Mouse (Mus musculus) CH12.LX (cell line): Measurements from ENCODE around the gene Gm17490. TPM values are rescaled to one million over a fixed set of nuclear protein-coding genes. Genes with fewer than 3 reads are reported as not detected.

Source experiments
- DNase-seq: peaks from one replicate; pipeline ENCODE4 v3.0.0-alpha.2; 2013; ENCODE audit errors: extremely low read depth
- H3K27ac ChIP-seq: 2 replicates; pipeline ENCODE4 v1.5.1; 2012; ENCODE audit warnings: low read depth, mild to moderate bottlenecking, control low read depth, moderate library complexity; ENCODE audit not compliant: insufficient read depth
- H3K27me3 ChIP-seq: replicated peaks from 2 replicates; pipeline ENCODE3; 2012; ENCODE audit warnings: inconsistent platforms
- H3K36me3 ChIP-seq, 2 experiments: replicated peaks in 1 of 2; 2 replicates each; pipeline versions ENCODE3 to v1.6.1; 2012; ENCODE audit warnings: inconsistent platforms in 1 of 2, low read length in 1 of 2, mild to moderate bottlenecking in 1 of 2, mixed read lengths in 1 of 2, moderate library complexity in 1 of 2; ENCODE audit not compliant: control insufficient read depth in 1 of 2, insufficient read depth in 1 of 2
- H3K4me1 ChIP-seq, 2 experiments: 2 replicates each; pipeline ENCODE4 v1.6.1; 2012; ENCODE audit warnings: inconsistent platforms in 1 of 2, moderate library complexity in 1 of 2; ENCODE audit not compliant: insufficient read depth in 2 of 2, control insufficient read depth in 1 of 2
- H3K4me2 ChIP-seq: 2 replicates; pipeline ENCODE4 v1.6.1; 2012; ENCODE audit warnings: low read depth, mild to moderate bottlenecking, control low read depth; ENCODE audit not compliant: poor library complexity, insufficient read depth, severe bottlenecking
- H3K4me3 ChIP-seq, 3 experiments: fragments of 150-350 bp in 1 of 3; sonication (generic) in 1 of 3; replicated peaks in 1 of 3; 2 replicates each; pipeline versions ENCODE3 to v1.5.1; 2011 to 2012; ENCODE audit warnings: low read depth in 2 of 3, low read length in 2 of 3, mild to moderate bottlenecking in 2 of 3, moderate library complexity in 2 of 3, control low read depth in 1 of 3, improper control_type of control experiment in 1 of 3, inconsistent platforms in 1 of 3, mixed read lengths in 1 of 3; ENCODE audit not compliant: poor library complexity in 1 of 3
- H3K79me2 ChIP-seq: replicated peaks from 2 replicates; pipeline ENCODE4 v1.6.1; 2012; ENCODE audit warnings: mild to moderate bottlenecking, moderate library complexity; ENCODE audit not compliant: control insufficient read depth, poor library complexity, insufficient read depth, severe bottlenecking; ENCODE audit errors: extremely low read depth
- H3K9ac ChIP-seq: 2 replicates; pipeline ENCODE4 v1.6.1; 2012; ENCODE audit warnings: low read depth, mild to moderate bottlenecking, control low read depth, moderate library complexity; ENCODE audit not compliant: insufficient read depth
- H3K9me3 ChIP-seq: replicated peaks from 2 replicates; pipeline ENCODE3; 2012; ENCODE audit warnings: low read length, inconsistent platforms, mixed read lengths
- BHLHE40 ChIP-seq: IDR thresholded peaks from 2 replicates; pipeline ENCODE4 v1.6.1; 2011; ENCODE audit warnings: mild to moderate bottlenecking, low read depth, low read length, improper control_type of control experiment
- CHD2 ChIP-seq: IDR thresholded peaks from 2 replicates; pipeline ENCODE4 v1.6.1; 2011; ENCODE audit warnings: low read length, improper control_type of control experiment
- CTCF ChIP-seq, 2 experiments: IDR thresholded peaks in 1 of 2; conservative IDR thresholded peaks in 1 of 2; 2 replicates each; pipeline ENCODE4 v1.5.1; 2011 to 2012; ENCODE audit warnings: low read depth in 2 of 2, low read length in 2 of 2, improper control_type of control experiment in 1 of 2, inconsistent platforms in 1 of 2, mild to moderate bottlenecking in 1 of 2, moderate library complexity in 1 of 2
- ELF1 ChIP-seq: IDR thresholded peaks from 2 replicates; pipeline ENCODE4 v1.6.1; 2014; ENCODE audit warnings: low read depth, mild to moderate bottlenecking, inconsistent platforms, low read length, improper control_type of control experiment
- EP300 ChIP-seq: IDR thresholded peaks from 2 replicates; pipeline ENCODE4 v1.6.1; 2011; ENCODE audit warnings: low read length, improper control_type of control experiment
- ETS1 ChIP-seq: conservative IDR thresholded peaks from 2 replicates; pipeline ENCODE4 v1.6.1; 2012; ENCODE audit warnings: low read depth, mild to moderate bottlenecking, inconsistent platforms, low read length, improper control_type of control experiment, moderate library complexity
- GABPA ChIP-seq: IDR thresholded peaks from 2 replicates; pipeline ENCODE4 v1.6.1; 2012; ENCODE audit warnings: low read depth, low read length, improper control_type of control experiment, inconsistent platforms; ENCODE audit not compliant: insufficient replicate concordance
- HCFC1 ChIP-seq: IDR thresholded peaks from 2 replicates; pipeline ENCODE4 v1.6.1; 2012; ENCODE audit warnings: low read depth, mild to moderate bottlenecking, inconsistent platforms, low read length, improper control_type of control experiment
- IRF4 ChIP-seq: IDR thresholded peaks from 2 replicates; pipeline ENCODE4 v1.6.1; 2014; ENCODE audit warnings: low read depth, mild to moderate bottlenecking, inconsistent platforms, low read length, improper control_type of control experiment
- JUN ChIP-seq: IDR thresholded peaks from 2 replicates; pipeline ENCODE4 v1.6.1; 2011; ENCODE audit warnings: low read depth, mild to moderate bottlenecking, low read length, improper control_type of control experiment, moderate library complexity; ENCODE audit not compliant: insufficient read depth
- JUND ChIP-seq: conservative IDR thresholded peaks from 2 replicates; pipeline ENCODE4 v1.6.1; 2011; ENCODE audit warnings: low read depth, low read length, improper control_type of control experiment
- KAT2A ChIP-seq: IDR thresholded peaks from 2 replicates; pipeline ENCODE4 v1.6.1; 2012; ENCODE audit warnings: low read length, improper control_type of control experiment, inconsistent platforms; ENCODE audit not compliant: insufficient replicate concordance
- MAFK ChIP-seq: IDR thresholded peaks from 2 replicates; pipeline ENCODE4 v1.6.1; 2011; ENCODE audit warnings: low read length, improper control_type of control experiment; ENCODE audit not compliant: insufficient replicate concordance
- MAX ChIP-seq: IDR thresholded peaks from 2 replicates; pipeline ENCODE4 v1.6.1; 2011; ENCODE audit warnings: low read length, improper control_type of control experiment
- MEF2A ChIP-seq: IDR thresholded peaks from 2 replicates; pipeline ENCODE4 v1.6.1; 2014; ENCODE audit warnings: low read depth, mild to moderate bottlenecking, inconsistent platforms, low read length, improper control_type of control experiment, borderline replicate concordance
- MXI1 ChIP-seq: IDR thresholded peaks from 2 replicates; pipeline ENCODE4 v1.6.1; 2011; ENCODE audit warnings: mild to moderate bottlenecking, low read depth, low read length, improper control_type of control experiment
- MYC ChIP-seq: IDR thresholded peaks from 2 replicates; pipeline ENCODE4 v1.6.1; 2011; ENCODE audit warnings: low read depth, mild to moderate bottlenecking, improper control_type of control experiment, low read length
- NRF1 ChIP-seq: IDR thresholded peaks from 2 replicates; pipeline ENCODE4 v1.6.1; 2014; ENCODE audit warnings: low read depth, mild to moderate bottlenecking, inconsistent platforms, low read length, improper control_type of control experiment, moderate library complexity
- POLR2A ChIP-seq: IDR thresholded peaks from 2 replicates; pipeline ENCODE4 v1.6.1; 2011; ENCODE audit warnings: low read depth, mild to moderate bottlenecking, improper control_type of control experiment, low read length
- POLR2AphosphoS2 ChIP-seq: IDR thresholded peaks from 2 replicates; pipeline ENCODE4 v1.6.1; 2011; ENCODE audit warnings: low read depth, low read length, improper control_type of control experiment
- RAD21 ChIP-seq: IDR thresholded peaks from 2 replicates; pipeline ENCODE4 v1.6.1; 2011; ENCODE audit warnings: low read depth, mild to moderate bottlenecking, low read length, improper control_type of control experiment, moderate library complexity
- RCOR1 ChIP-seq: conservative IDR thresholded peaks from 2 replicates; pipeline ENCODE4 v1.6.1; 2012; ENCODE audit warnings: low read depth, mild to moderate bottlenecking, inconsistent platforms, low read length, improper control_type of control experiment
- SIN3A ChIP-seq: IDR thresholded peaks from 2 replicates; pipeline ENCODE4 v1.6.1; 2012; ENCODE audit warnings: low read length, improper control_type of control experiment, inconsistent platforms
- SMC3 ChIP-seq: IDR thresholded peaks from 2 replicates; pipeline ENCODE4 v1.6.1; 2011; ENCODE audit warnings: low read depth, low read length, improper control_type of control experiment
- TBP ChIP-seq: conservative IDR thresholded peaks from 2 replicates; pipeline ENCODE4 v1.6.1; 2011; ENCODE audit warnings: low read depth, low read length, improper control_type of control experiment
- TCF12 ChIP-seq: IDR thresholded peaks from 2 replicates; pipeline ENCODE4 v1.6.1; 2014; ENCODE audit warnings: low read depth, mild to moderate bottlenecking, inconsistent platforms, low read length, improper control_type of control experiment
- UBTF ChIP-seq: IDR thresholded peaks from 2 replicates; pipeline ENCODE4 v1.6.1; 2012; ENCODE audit warnings: low read depth, mild to moderate bottlenecking, inconsistent platforms, low read length, improper control_type of control experiment, moderate library complexity
- USF2 ChIP-seq: conservative IDR thresholded peaks from 2 replicates; pipeline ENCODE4 v1.6.1; 2011; ENCODE audit warnings: low read depth, low read length, improper control_type of control experiment
- ZC3H11A ChIP-seq: IDR thresholded peaks from 2 replicates; pipeline ENCODE4 v1.6.1; 2012; ENCODE audit warnings: low read depth, mild to moderate bottlenecking, inconsistent platforms, low read length, improper control_type of control experiment
- ZMIZ1 ChIP-seq: IDR thresholded peaks from 2 replicates; pipeline ENCODE4 v1.6.1; 2012; ENCODE audit warnings: low read depth, mild to moderate bottlenecking, inconsistent platforms, low read length, improper control_type of control experiment
- dilution Hi-C: fragments of 300-500 bp; cut with MboI; formaldehyde crosslinking; loops from 2 replicates; pipeline ENCODE4 v1.14.3; 2020; ENCODE audit warnings: low sequenced_read_pairs; ENCODE audit not compliant: extremely low pct_unique_long_range_greater_than_20kb, extremely low pct_ligation_motif_present
- in situ Hi-C: fragments of 300-500 bp; cut with MboI; formaldehyde crosslinking; loops from 3 replicates; pipeline ENCODE4 v1.14.3; 2019; ENCODE audit warnings: low sequenced_read_pairs, low pct_ligation_motif_present, low pct_unique_long_range_greater_than_20kb, mixed read lengths
- polyA plus RNA-seq: library from polyadenylated mRNA; unstranded; fragments of >175 nt; gene quantifications from 2 replicates; pipeline ENCODE4 v1.2.1, GENCODE M21; 2012; ENCODE audit warnings: low read depth; ENCODE audit not compliant: insufficient read length
- total RNA-seq, 2 experiments: library from RNA; depleted of rRNA; stranded (reverse); fragments of 300-350 nt in 1 of 2; fragments of >200 nt in 1 of 2; gene quantifications; 2 replicates each; pipeline ENCODE4 v1.2.3; 2012 to 2014

Gene Gm17490
- total and polyA plus RNA-seq, 3 experiments, result not detected

- peak overlapping the region; percentile 41 for H3K9ac ChIP-seq
- H3K9me3 ChIP-seq, result no peaks in the 10 kb centered on the region
- H3K27ac ChIP-seq, result peak overlapping the region; percentile 87
- DNase-seq, result peak; percentile 40
- TF ChIP-seq MAFK, result 0 out of 2 replicates have a peak, but pooled peaks have one; percentile 7
- TF ChIP-seq IRF4, result no peak
- TF ChIP-seq SIN3A, result peak; percentile 34
- TF ChIP-seq TBP, result no peak
- 0 out of 2 replicates have a peak, but pooled peaks have one; percentile 23 for TF ChIP-seq TCF12
- dilution Hi-C loops (no loop called here), in situ Hi-C loops (no loop called here)
- peaks cover 27 to 61% of the 10 kb centered on the region in 2 experiments for H3K4me1 ChIP-seq
- H3K4me2 ChIP-seq, result peak overlapping the region; percentile 80
- peaks cover 5% of the 10 kb centered on the region for H3K79me2 ChIP-seq
- H3K27me3 ChIP-seq, result no peaks in the 10 kb centered on the region
- peaks cover 0 to 2% of the 10 kb centered on the region in 2 experiments for H3K36me3 ChIP-seq
- peak overlapping the region in 2 of 3 experiments; percentile 32 to 39 for H3K4me3 ChIP-seq
Observed at GRCm38 (mm10) chr2:11662907-11663230, 36.8 kb upstream of the Gm17490 start.

- Histone ChIP-seq H3K9ac (peak overlapping the region; percentile 72), H3K4me3 (peak overlapping the region; percentile 32 to 56 (median 39)), H3K36me3 (peaks cover 0 to 2% of the 10 kb centered on the region in 2 experiments), H3K79me2 (peaks cover 8% of the 10 kb centered on the region), H3K9me3 (no peaks in the 10 kb centered on the region), H3K27ac (peak overlapping the region; percentile 98), H3K4me2 (peak overlapping the region; percentile 80), H3K4me1 (peaks cover 32 to 66% of the 10 kb centered on the region in 2 experiments), H3K27me3 (no peaks in the 10 kb centered on the region)
- dilution Hi-C loops, result no loop called here
- in situ Hi-C loops, result no loop called here
- DNase-seq, result peak; percentile 65
- no peak for TF ChIP-seq NRF1
- TF ChIP-seq ETS1, result peak; percentile 54
- no peak for TF ChIP-seq GABPA
- TF ChIP-seq CTCF (conservative IDR thresholded peaks at IDR 0.05 in 1 of 2, IDR thresholded peaks at IDR 0.05 in 1 of 2; ENCODE audit: low read depth in 2 of 2, low read length in 2 of 2), result no peak
- peak; percentile 37 for TF ChIP-seq MEF2A
- TF ChIP-seq KAT2A, result peak; percentile 52; the same call in 1 of the 2 replicates
- TF ChIP-seq TBP, result peak; percentile 84
- no peak; the same call in 1 of the 2 replicates for TF ChIP-seq JUND
- TF ChIP-seq UBTF, result no peak
- TF ChIP-seq RCOR1, result peak; percentile 45; the same call in 1 of the 2 replicates
- TF ChIP-seq MXI1, result peak; percentile 66
- peak; percentile 68 for TF ChIP-seq EP300
- TF ChIP-seq IRF4, result peak; percentile 69
- peak; percentile 64; the same call in 1 of the 2 replicates for TF ChIP-seq MAX
- TF ChIP-seq MYC, result peak; percentile 66
- 0 out of 2 replicates have a peak, but pooled peaks have one; percentile 36 for TF ChIP-seq ZMIZ1
- TF ChIP-seq MAFK, result no peak
- no peak for TF ChIP-seq POLR2AphosphoS2
- TF ChIP-seq USF2, result no peak
- peak; percentile 67 for TF ChIP-seq TCF12
- TF ChIP-seq RAD21, result no peak; the same call in 1 of the 2 replicates
- no peak for TF ChIP-seq JUN
- TF ChIP-seq BHLHE40, result peak; percentile 18
- peak; percentile 67 for TF ChIP-seq ELF1
- TF ChIP-seq SMC3, result no peak; the same call in 1 of the 2 replicates
- peak; percentile 80 for TF ChIP-seq HCFC1
- TF ChIP-seq POLR2A, result no peak; the same call in none of the 2 replicates
- no peak for TF ChIP-seq ZC3H11A
- peak; percentile 53; the same call in 1 of the 2 replicates for TF ChIP-seq CHD2
Observed at GRCm38 (mm10) chr2:11662143-11662906, 36.3 kb upstream of the Gm17490 start.
